Mouse (Mus musculus): ENCODE results near the gene Tcf19.

GRCm38 (mm10) chr17:35554321-35554720 is 37.7 kb upstream of the Tcf19 start:
- no peak for TF ChIP-seq CTCF (IDR thresholded peaks at IDR 0.05; ENCODE audit: low read depth)
- TF ChIP-seq EP300 (IDR thresholded peaks at IDR 0.05; ENCODE audit: low read depth): no peak

Data from liver, embryonic 14.5 days (tissue).